In genomic region chr14:68918526-68919045, GRCm38 (mm10) we compare ENCODE assay signal across 13 mouse cellular contexts.
"Had no signal": no experiment of that assay in that cellular context is flagged by ENCODE, and none has a peak within 500 bp of the region (broad histone marks: within the 10 kb centered on the region; RNA-seq: fewer than 3 reads in every experiment).

No protein-coding gene starts in this region.

- ATAC-seq: intestine, postnatal 0 days; liver, postnatal 0 days had no signal

- DNase-seq: kidney, adult 2 months; kidney, postnatal 36 days; liver, postnatal 0 days; lung, postnatal 10 days; lung, postnatal 4 days; midbrain, embryonic 14.5 days; right cerebral cortex, adult 18-20 months; right cerebral cortex, postnatal 14 days; right cerebral cortex, postnatal 4 days; thymus, adult 2 months; thymus, postnatal 14 days; thymus, postnatal 4 days had no signal
